Mouse (Mus musculus) WW6 (cell line): ENCODE data around the gene Ddx1.

Experiments
- DNase-seq: peaks from one replicate; pipeline ENCODE4 v3.0.0-alpha.2; 2013; ENCODE audit warnings: low read depth, low spot score

Gene Ddx1

DNA sequence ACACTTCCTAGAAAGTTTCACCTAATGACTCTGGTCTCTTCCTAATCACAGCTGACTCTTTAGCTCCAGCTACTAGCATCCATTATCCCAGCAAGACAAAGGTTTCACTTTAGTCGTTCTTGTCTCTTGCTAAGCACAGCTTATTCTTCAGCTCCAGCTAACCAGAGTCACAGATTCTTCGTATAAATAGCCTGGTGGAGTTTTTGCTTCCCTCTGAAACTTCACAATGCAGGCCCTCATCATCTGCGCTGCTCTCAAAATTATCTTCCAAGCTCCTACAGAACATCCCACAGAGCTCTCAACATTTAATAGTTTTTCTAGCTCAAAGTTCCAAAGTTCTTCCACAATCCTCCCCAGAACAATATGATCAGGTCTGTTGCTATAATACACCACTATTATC, 43.3 kb downstream of the Ddx1 start:
- no peak for DNase-seq

DNA sequence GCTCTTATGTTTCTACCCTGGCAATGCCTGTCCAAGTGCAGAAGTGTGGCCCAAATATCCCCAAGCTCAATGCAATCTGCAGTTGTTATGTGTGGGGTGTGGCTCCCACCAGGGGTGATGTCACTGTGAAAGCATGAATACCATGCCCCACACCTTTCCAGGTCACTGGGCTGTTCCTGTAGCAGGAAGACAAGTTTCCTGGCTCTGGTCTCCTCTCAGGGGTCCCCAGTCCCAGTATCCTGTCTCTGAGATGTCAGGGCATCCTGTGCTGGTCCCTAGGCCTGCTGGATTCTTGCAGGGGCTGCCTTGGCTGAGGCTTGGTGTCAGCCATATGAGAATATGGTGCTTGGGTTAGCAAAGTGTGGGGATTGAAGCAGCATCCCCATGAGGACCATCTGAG, 46.7 kb downstream of the Ddx1 start:
- DNase-seq = no peak

DNA sequence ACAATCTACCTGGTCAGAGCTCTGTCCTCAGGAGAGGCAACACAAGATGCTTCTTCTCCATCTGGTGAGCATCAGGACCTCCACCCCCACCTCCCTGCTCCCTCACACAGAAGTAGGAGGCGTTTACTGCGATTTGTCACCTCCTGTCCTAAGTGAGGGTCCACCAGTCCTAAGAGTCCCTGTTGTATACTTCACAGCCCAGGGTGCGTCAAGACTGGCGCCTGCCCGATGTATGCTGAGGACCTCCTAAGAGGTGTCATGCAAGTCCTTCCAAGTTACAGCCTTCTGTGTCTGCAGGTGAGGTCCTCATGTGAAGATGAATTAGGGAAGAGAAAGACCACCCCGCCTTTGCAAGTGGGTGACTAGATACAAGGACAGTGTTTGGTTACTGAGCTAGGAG, 48.4 kb downstream of the Ddx1 start:
- no peak for DNase-seq

DNA sequence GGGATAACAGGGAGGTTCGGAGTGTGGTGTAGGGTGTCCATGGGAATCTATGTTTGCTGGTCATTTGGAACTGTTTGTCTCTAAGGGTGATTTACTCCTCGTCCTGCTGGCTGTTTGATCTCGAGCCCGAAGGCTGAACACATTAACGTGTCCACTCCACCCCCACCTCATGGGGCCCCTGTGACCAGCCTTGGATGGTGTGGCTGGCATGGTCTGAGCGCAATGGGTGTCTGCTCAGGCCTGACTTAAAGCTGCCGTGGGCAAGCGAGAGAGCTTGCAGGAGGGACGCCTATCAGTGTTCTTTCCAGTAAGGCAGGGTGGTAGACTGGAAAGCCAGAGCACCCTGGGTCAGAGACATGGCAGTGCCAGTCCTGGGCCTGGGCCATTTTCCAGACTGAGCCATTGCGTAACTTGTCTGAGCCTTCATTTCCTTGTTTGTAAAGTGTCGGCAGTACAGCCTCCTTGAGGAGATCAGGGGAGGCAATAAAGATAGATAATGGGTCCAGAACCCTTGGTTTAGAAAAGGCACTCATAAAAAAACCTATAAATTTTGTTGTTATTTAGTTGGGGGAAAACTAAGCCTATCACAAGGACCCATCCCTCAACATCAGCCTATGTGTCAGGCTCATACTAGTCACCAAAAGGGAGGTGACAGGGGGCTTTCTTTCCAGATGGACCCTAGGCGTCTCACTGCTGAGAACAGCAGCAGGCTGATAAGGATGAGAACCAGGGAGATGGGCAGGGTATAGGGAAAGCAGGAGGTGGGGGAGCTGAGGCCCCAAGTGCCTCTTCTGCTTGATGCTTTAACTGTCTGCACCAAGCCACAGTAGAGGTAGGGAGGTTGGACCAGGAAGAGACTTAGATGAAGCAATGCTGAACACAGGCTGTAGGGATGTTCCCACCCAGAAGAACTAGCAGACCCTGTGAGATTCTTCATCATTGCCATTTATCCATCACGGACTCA, 49.4 kb downstream of the Ddx1 start:
- no peak for DNase-seq

DNA sequence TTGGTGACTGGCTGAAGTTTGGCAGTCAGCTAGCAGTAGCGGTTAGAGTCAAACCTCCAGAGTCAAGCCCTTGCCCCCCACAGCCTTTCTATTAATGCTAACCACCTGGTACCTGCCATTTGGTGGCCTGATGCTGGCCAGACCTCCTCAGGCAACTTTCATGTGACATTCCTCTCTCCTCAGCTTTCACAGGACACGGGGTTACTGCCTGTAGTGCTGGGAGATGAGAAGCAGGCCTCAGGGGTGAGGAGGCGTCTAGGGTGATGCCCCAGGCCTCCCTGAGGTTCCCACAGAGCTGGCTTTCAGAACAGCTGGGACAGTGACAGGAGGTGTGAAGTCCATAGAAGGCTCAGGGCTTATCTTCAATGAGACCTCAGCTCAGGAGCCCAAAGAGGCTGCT, 50.9 kb downstream of the Ddx1 start:
- DNase-seq = no peak

DNA sequence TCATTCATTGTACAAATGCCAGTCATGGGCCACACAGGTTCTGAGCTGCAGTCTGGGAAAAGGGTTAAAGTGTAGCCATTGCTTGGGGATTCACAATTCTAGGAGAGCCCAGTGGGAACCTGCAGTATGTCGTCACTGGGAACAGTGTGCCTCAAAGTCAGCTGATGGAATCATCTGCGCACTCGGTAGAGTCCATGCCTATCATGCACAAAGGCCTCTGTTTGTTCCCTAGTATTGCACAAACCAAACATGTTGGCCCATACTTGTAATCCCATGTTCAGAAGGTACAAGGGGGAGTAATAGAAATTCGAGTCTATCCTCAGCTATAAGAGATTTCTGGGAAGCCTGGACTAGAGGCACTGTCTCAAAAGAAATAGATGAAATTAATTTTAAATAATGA, 52.9 kb downstream of the Ddx1 start:
- no peak for DNase-seq

DNA sequence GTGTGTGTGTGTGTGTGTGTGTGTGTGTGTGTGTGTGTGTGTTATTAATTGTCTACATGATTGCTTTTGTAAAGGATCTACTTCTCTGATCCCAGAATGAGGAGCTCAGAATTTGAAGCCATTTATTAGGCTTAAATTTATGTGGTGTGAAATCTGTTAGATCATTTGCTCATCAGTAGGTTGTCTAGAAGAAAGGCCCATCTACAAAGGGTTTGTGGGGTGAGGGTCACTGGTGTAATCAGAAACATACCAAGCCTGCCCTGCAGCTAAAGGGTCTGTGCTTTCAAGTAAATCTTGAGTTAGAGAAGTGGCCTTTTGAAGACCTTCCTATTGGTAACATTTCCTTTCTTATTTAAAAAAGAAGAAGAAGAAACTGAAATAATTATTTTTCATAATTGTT, 53.5 kb downstream of the Ddx1 start:
- DNase-seq = no peak

DNA sequence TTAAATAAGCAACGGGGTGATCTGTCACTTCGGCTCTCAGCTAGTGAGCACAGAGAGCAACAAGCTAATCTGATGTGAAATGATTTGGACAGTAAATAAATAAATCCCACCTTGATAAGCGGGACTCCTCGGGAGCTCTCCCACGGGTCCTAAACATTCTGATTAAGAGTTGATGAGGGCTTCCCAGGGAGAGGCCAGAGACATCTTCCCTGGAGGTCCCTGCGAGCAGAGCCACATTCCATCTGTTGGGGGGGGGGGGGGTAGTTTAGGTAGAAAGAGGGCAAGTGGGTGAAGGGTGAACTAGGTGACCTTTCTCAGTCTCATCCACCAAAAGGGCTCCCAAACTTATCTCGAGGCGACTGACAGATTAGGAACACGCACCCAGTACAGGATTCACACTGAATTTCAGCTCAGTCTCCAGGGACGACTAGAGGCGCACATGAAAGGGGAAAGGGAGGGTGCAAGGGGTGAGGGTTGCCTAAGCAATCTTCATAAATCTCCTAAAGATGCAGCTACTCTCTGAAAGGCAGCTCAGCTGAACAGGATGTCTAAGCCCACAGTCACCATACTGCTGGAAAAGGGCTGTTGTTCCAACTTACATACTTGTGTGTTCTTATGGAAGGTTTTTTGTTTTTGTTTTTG, 60.8 kb downstream of the Ddx1 start:
- DNase-seq = no peak

DNA sequence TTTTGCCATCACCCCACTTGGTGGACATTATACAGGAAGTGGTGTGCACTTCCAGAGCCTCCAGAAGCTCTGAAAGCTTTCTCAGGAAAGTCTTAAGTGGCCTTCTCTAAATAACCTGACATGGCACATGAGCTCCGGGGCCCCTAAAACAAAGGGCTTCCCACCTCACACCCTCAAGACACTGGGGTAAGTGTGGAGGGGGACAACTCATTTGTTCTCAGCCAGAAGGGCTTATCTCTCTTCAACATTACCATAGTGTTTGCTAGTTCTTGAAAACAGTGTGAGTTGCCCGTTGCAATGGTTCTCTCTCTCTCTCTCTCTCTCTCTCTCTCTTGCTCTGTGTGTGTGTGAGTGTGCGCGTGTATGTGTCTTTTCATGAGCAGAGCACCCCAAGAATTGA, 62.8 kb downstream of the Ddx1 start:
- no peak for DNase-seq

DNA sequence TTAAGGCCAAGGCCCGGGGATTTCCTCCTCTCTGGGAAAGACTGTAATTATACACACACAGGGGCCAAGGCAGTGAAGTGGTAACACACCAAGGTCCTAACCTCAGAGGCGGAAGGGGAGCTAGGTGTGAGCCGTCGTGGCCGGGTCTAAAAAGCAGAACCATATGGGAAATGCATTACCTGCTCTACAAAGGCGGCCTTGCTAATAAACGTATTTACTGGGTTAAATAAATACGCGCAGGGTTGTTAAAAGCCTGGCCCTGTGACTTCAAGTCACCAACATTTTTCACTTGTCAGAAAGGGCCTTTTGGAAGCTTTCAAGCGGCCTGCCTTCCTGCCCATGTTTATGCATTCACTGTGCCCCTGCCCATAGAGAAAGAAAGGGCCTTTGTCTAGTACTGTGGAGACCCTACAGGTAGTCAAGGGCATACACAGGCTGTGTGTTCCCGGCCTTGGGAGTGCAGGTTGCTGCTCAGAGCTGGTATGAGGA, 64.1 kb downstream of the Ddx1 start:
- DNase-seq = no peak

DNA sequence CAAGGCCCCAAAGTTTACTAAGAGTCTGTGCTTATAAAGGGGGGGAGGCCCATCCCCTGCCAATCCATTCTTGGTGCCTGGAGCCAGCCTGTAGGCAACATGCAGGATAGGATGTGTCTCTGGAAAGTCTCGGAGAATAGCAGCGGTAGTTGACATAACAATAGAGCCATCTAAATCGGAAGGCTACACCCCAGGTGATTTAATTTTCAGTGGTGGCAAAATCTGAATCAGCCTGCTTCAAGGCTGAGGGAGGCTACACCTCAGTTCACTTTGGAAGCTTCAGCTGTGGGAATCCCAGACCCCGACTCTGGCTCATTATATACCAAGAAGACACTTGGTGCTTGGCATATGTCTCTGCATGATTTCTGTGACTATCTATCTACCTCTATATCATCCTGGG, 64.9 kb downstream of the Ddx1 start:
- DNase-seq = peak; percentile 14

DNA sequence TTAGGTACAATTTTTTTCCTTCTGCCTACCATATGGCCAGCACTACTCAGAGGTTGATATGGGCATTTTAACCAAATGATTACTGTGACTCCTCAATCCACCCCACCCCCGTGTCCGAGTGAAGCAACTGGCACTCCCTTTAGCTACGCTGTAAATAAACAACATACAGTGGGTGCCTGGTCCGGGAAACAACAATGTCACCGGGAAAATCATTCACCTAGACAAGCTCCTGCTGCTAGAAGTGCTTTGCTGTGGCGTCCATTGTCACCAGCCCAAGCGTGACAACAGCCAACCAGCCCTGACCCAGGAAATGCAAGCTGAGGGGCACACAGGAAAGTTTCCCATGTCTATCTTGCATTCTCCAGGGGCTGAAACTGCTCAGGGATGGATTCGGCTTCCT, 66.8 kb downstream of the Ddx1 start:
- DNase-seq = no peak

DNA sequence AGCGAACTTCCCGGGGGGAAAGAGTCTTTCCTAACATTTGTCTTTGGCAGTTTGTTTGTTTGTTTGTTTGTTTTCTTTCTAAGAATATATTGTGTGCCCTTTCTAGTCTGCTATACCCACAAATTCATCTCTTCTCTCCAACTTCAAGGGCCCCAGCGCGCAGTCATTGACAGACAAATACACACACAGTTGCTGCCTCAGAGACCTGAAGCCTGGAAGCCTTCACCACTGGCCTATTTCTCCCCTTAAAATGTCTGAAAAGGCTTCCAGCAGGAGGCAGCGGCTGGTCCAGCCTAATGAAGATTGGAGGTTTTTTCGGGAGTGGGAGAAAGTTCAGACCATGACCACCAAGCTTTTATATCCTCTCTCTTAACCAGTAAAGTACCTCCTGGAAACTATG, 67.3 kb downstream of the Ddx1 start:
- DNase-seq = no peak

DNA sequence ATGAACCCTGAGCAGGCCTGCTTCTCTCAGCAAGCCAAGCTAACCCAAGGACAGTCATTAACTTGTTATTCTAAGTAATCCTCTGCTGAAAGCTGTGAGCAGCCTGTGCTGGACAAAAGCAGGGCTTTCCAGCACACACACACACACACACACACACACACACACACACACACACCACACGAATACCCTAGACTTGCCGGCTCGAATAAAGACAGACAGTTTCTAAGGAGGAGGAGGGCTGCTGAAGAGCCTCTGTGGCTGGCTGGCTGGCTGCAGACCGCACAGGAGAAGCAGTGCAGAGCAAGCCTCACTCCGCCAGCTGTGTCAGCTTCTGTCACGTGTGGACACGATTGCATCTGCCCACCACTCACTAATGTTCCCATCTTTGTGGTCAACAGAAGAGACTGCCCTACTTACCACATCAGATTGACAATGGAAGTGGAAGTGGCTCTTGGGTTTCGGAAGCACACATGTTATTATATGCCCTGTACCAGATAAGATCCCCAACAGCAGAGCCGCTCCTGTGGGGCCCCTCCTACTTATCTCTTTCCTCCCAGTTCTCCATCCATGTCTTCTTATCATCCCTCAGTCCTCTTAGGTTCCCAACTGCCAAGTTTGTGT, 68.2 kb downstream of the Ddx1 start:
- no peak for DNase-seq

DNA sequence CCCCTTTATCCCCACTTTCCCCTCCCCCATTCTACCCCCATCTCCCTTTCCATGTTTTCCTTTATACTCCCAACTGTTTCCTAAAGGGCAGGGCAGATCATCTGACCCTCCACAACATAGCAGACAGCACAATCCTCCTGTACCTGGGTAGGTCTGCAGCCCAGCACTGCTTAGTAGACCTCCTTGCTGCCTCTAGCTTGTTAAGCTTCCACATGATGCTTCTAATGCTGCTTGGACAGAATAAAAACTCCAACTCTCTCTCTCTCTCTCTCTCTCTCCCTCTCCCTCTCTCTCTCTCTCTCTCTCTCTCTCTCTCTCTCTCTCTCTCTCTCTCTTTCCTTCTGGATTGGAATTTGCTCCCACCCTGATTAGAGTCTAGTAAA, 68.7 kb downstream of the Ddx1 start:
- DNase-seq = no peak

DNA sequence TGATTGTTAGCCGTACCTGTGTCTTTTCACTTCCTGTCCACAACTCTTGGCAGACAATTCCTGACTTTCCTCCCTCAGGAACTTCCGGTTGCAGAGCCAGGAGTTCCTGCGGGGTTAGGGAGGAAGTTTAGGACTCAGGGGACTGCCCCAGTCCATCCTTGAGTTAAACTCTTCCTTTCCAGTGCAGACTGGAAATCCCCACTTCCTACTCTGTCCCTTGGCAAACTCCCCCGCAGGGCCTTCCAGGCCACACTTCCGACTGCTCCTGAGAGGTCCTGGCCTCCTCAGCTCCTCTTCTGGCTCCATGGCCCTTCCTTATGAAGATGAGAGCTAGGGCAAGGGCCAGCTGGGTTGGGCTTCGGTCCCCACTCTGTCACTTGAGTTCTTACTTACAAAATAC, 71.4 kb downstream of the Ddx1 start:
- DNase-seq = no peak

DNA sequence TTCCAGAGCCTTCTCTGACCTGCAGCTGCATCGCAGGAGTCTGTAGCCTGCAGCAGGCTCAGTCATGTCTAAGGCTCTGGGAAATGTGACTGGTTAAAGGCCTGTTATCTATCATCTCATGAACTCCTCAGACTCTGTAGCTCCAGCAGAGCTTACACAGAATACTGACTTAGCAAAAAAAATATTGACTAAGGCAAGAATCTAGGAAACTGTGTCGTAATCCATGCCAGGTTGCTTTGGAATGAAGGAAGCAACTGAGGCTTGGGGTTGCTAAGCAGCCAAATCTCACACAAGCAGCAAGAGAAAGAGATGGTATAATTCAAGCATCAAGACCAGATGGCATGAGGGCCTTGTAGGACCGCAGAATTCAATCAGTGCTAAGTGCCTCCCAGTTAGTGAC, 72.1 kb downstream of the Ddx1 start:
- no peak for DNase-seq

DNA sequence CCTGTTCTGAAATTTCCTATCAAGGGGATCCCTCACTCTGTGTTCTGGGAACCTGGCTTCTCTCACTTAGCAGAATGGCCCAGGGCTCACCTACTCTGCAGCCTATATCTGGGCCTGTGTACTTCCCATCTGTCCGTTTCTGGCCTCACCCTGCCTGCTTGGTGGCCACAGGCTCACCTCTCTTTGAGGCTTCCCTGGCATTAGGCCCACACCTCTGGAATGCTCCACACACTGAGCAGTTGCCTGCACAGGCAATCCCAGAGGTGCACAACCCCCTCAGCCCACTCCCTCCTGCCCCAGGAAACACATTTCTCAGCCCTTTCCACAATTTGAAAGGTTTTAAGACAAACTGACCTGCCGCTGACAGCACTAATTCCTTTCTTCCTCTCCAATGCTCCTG, 72.9 kb downstream of the Ddx1 start:
- DNase-seq = no peak

DNA sequence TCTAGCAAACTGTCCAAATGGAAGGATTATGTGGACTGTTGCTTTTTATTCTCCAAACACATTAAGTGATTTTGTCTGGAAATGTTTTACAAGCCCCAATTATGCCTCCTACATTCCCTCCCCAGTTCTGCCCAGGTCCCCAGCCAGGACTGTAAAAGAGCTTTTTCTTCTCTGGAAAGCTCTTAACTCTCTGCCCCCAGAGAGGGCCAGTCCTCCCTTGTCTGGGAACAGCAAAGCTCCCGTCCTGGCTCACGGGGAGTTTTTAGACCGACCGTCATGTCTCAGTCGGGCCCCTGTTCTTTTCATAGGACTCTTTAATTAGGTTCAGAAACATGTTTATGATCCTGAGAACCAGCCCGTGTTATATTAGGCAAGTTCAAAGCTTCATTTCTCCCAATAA, 75.0 kb downstream of the Ddx1 start:
- DNase-seq = no peak

DNA sequence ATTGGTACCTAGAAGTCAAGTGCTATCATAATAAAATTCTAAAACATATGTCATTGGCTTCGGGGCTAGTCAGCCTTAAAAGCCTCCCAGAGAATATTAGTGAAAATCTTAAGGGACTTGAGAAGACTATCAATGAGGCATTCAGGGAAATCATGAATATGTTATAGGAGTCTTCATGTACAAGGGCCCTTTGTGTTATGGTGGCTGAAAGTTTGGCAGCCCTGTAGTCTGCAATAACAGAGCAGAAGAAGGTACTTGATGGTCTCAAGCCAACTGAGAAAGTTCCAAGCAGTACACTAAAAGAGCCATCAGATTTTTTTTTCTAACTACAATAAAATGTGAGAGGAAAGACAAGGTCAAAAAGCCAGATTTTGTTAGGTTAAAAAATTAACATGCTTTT, 80.9 kb downstream of the Ddx1 start:
- no peak for DNase-seq

DNA sequence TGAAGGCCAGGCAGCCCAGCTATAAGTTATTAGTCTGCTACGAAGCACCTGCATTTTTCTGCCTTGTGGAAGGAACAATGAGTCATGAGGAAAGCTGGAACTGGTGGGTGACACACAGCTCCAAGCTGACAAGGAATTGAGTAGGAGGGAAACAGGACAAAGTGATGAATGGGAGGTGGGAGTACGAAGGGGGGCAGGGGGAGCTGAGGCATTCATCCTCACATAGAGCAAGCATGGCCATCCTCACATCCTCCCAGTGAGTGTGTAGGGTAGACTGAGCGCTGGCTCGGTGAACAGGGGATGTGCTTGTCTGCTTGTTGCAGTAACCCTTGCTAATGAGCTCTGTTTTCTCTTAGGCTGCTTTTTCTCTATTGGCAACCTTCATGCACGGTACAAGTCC, 81.9 kb downstream of the Ddx1 start:
- DNase-seq = no peak
